Mouse (Mus musculus): ENCODE measurements at regions not wholly inside any gene's neighbourhood (a gene's known extent, or its start where the extent isn't known, plus 50 kb on each side); places are given as distances from the start of the nearest gene placed in this dataset.

GRCm38 (mm10) chrX:47330969-47331368 is 561.8 kb downstream of the Smarca1 start:
- intact Hi-C loops (cut with DNase I), result no loop called here

GRCm38 (mm10) chrX:47328817-47329216 is 564.0 kb downstream of the Smarca1 start:
- DNase-seq, result no peak
- intact Hi-C loops (cut with DNase I), result no loop called here

More at GRCm38 (mm10) chrX:47330969-47331368, 561.8 kb downstream of the Smarca1 start:
- DNase-seq, result no peak

GRCm38 (mm10) chrX:47315810-47316209 is 577.0 kb downstream of the Smarca1 start:
- intact Hi-C loops (cut with DNase I), result no loop called here

GRCm38 (mm10) chrX:47307140-47307539 is 585.6 kb downstream of the Smarca1 start:
- DNase-seq, result no peak
- intact Hi-C loops (cut with DNase I), result no loop called here

More at GRCm38 (mm10) chrX:47315810-47316209, 577.0 kb downstream of the Smarca1 start:
- DNase-seq, result peak; percentile 2

- DNase-seq, result no peak
- intact Hi-C loops (cut with DNase I), result no loop called here
Measured at GRCm38 (mm10) chrX:47303547-47303946, 589.2 kb downstream of the Smarca1 start.

- peak; percentile 32 for DNase-seq
- intact Hi-C loops (cut with DNase I), result no loop called here
Measured at GRCm38 (mm10) chrX:47292548-47293147, 600.1 kb downstream of the Smarca1 start.
